Mouse (Mus musculus) spleen, adult 2 months (tissue): ENCODE results near the gene Top2a. TPM values are rescaled to one million over a fixed set of nuclear protein-coding genes. Genes with fewer than 3 reads are reported as not detected.

Source experiments
- DNase-seq, 2 experiments: peaks; one replicate each; pipeline versions ENCODE4 v3.0.0 to v3.0.0-alpha.2; 2012 to 2021; ENCODE audit warnings: low spot score in 2 of 2, low read depth in 1 of 2
- H3K27ac ChIP-seq: fragments of 200-500 bp; 2 replicates; pipeline ENCODE4 v1.5.1; 2012; ENCODE audit warnings: low read length, inconsistent platforms; ENCODE audit not compliant: insufficient read depth
- H3K27me3 ChIP-seq: fragments of 200-500 bp; 2 replicates; pipeline ENCODE4 v1.6.1; 2012; ENCODE audit warnings: mild to moderate bottlenecking, moderate library complexity, low read length, inconsistent platforms; ENCODE audit not compliant: control insufficient read depth, insufficient read depth
- H3K36me3 ChIP-seq: fragments of 200-500 bp; 2 replicates; pipeline ENCODE4 v1.6.1; 2012; ENCODE audit warnings: mild to moderate bottlenecking, low read length, inconsistent platforms; ENCODE audit not compliant: control insufficient read depth, insufficient read depth
- H3K4me1 ChIP-seq: fragments of 200-500 bp; 2 replicates; pipeline ENCODE4 v1.6.1; 2011; ENCODE audit warnings: inconsistent platforms; ENCODE audit not compliant: control insufficient read depth, insufficient read depth, insufficient read length
- H3K4me3 ChIP-seq: fragments of 200-500 bp; 2 replicates; pipeline ENCODE4 v1.5.1; 2011; ENCODE audit warnings: mild to moderate bottlenecking, inconsistent platforms; ENCODE audit not compliant: insufficient read depth, insufficient read length; ENCODE audit errors: extremely low read depth
- CTCF ChIP-seq: fragments of 200-500 bp; IDR thresholded peaks from 2 replicates; pipeline ENCODE4 v1.5.1; 2011; ENCODE audit warnings: mild to moderate bottlenecking, inconsistent platforms; ENCODE audit not compliant: insufficient read depth, insufficient read length, insufficient replicate concordance; ENCODE audit errors: extremely low read depth
- POLR2A ChIP-seq: fragments of 200-500 bp; IDR thresholded peaks from 2 replicates; pipeline ENCODE4 v1.6.1; 2011; ENCODE audit warnings: low read depth, low read length, inconsistent platforms
- WGBS: fragments of 180-500 bp; shearing (Covaris S2); methylation state at CpG from one replicate; pipeline ENCODE4 v1.1.7; 2018; 5-methylcytosine and 5-hydroxymethylcytosine counted together
- polyA plus RNA-seq: library from polyadenylated mRNA; depleted of rRNA; stranded (reverse); fragments of >200 nt; gene quantifications from 2 replicates; pipeline ENCODE4 v1.2.3, GENCODE M21; 2012

Top2a gene
- polyA plus RNA-seq, 1 experiment: 5.4 TPM

DNA sequence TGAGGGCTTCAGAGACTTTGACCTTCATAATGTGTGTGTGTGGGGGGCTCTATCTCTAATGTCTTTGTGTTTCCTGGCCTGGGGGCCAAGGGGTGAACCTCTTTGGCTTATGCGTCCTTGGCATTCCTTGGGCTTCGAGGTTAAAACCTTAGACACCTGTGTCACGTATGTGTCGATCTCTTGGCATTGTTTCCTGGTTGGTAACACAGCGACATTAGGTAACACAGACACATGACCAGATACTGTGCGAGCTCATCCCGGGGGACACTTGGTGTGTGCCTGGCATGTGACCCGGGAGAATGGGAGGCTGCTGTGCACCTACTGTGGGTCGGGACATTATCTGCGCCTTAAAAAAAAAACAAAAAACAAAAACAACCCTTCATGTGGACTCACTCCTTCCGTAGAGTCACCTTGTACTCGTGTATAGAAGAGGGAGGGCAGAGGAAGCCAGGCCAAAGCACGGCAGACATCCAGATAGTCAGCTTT lies 70.1 kb downstream of the Top2a start:
- no peak for DNase-seq
- Histone ChIP-seq H3K36me3 (peaks cover 11% of the 10 kb centered on the region), H3K27ac (0 out of 2 replicates have a peak overlapping the region, but pooled peaks have one; percentile 4), H3K4me1 (peaks cover 55% of the 10 kb centered on the region), H3K27me3 (no peaks in the 10 kb centered on the region), H3K4me3 (no peak overlapping the region)
- TF ChIP-seq POLR2A (no peak), CTCF (no peak)
- 52% methylated on average over 13 of the region's 13 CpGs for WGBS

DNA sequence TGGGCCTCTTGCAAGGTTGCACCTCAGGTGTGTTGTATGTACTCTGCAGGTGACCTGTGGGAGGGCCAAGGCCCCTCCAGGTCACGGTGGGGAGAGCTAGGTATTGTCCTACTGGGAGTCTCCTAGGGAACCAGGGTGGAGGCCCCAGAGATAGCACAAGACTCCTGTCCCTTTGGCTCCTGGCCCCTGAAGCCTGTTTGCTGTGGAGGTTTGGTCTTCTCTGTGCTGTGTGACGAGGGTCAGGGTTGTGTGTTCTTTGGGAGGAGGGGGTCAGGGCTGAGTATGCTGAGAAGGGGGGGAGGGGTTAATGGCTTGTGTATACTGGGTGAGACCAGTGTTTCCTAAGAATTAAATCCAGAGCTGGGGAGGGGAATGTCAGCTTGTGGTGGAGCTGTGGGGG lies 70.6 kb downstream of the Top2a start:
- H3K4me3 ChIP-seq: no peak overlapping the region
- no peak for DNase-seq
- peaks cover 60% of the 10 kb centered on the region for H3K4me1 ChIP-seq
- peaks cover 11% of the 10 kb centered on the region for H3K36me3 ChIP-seq
- WGBS: 72% methylated on average over 2 of the region's 2 CpGs
- no peaks in the 10 kb centered on the region for H3K27me3 ChIP-seq
- TF ChIP-seq CTCF (no peak), POLR2A (no peak)
- H3K27ac ChIP-seq: no peak overlapping the region

DNA sequence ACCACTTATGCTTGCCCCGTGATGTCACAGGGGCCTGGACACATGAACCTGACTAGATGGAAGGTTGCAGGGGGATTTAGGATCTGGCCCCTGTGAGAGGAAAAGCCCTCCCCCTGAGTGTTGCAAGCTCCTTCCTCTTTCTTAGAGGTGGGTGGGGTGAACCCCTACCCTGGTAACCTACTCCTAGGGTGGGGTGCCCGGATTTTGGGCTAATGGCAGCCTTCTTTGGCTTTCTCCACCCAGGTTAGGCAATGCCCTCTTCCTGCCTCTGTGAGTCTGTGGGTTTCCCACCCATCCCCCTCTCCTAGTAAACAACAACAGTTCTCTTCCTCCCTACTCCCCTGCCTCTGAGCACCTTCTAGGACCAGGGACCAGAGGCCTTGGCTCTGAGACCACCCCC lies 71.3 kb downstream of the Top2a start:
- Histone ChIP-seq H3K36me3 (peaks cover 11% of the 10 kb centered on the region), H3K27ac (peak overlapping the region; percentile 24), H3K27me3 (no peaks in the 10 kb centered on the region), H3K4me1 (peaks cover 65% of the 10 kb centered on the region), H3K4me3 (no peak overlapping the region)
- TF ChIP-seq POLR2A: no peak
- TF ChIP-seq CTCF: no peak
- no peak for DNase-seq
- 47% methylated on average over 2 of the region's 2 CpGs for WGBS

DNA sequence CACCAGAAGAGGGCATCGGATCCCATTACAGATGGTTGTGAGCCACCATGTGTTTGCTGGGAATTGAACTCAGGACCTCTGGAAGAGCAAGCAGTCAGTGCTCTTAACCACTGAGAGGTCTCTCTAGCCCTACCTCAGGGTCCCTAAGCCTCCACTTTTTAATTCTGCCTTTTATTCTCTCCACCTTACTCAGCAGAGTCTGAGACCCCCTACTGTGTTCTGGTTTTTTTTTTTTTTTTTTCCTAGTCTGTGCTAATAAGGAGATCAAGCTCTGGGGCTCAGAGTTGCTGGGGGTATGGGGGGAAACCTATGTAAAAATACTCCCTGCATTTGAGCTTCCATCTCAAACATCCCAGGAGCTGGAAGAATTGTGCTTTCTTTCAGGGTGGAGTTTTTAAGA lies 71.9 kb downstream of the Top2a start:
- Histone ChIP-seq H3K27ac (no peak overlapping the region), H3K4me1 (peaks cover 71% of the 10 kb centered on the region)
- 88% methylated on average over 1 of the region's 1 CpGs for WGBS

DNA sequence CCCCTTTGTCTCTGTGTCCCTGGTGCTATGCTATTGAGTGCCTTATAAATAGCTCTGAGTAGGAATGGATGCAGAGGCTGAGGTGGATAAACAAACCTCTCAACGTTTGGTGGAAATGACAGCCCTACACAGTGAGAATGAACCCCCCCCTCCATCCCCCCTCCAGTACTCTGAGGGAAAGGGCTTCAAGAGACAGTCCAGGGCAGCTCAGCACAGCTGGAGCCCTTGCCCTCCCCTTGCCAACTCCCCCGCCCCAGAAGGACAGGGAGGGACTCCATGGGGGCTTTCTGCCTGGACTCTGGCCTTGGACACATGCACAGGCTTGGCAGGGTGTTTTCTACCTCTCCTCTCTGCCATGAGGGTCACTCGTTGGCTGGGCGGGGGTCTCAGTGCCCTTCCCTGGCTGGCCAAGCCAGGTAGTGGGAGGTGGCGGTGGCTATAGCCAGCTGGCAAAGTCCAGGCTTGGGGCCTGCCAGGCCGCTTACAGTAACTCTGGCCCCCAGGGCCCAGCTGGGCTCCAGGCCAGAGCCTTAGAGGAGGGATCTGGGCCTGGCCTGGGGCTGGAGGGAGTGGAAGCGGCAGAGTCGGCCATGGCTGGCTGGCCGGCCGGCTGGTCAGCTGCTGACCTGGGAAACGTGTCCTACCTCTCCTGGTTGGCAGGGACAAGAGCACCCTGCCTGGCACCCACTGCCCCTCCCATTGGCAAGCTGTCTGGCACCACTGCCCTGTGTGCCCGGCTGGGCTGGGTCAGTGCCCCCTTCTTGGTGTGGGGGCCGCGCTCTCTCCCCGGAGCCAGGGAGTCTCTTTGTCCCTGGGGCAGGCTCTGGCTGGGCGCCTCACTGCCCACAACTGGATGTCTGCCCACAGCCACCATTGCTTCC lies 72.7 kb downstream of the Top2a start:
- no peak overlapping the region for H3K4me3 ChIP-seq
- H3K27ac ChIP-seq: peak overlapping the region; percentile 73
- H3K36me3 ChIP-seq: peaks cover 11% of the 10 kb centered on the region
- no peaks in the 10 kb centered on the region for H3K27me3 ChIP-seq
- TF ChIP-seq POLR2A (no peak), CTCF (no peak)
- peaks cover 75% of the 10 kb centered on the region for H3K4me1 ChIP-seq
- 73% methylated on average over 16 of the region's 16 CpGs for WGBS
- no peak for DNase-seq

More for the DNA sequence above, 71.9 kb downstream of the Top2a start:
- DNase-seq: no peak
- peaks cover 11% of the 10 kb centered on the region for H3K36me3 ChIP-seq
- TF ChIP-seq CTCF (no peak), POLR2A (no peak)
- no peak overlapping the region for H3K4me3 ChIP-seq
- H3K27me3 ChIP-seq: no peaks in the 10 kb centered on the region

DNA sequence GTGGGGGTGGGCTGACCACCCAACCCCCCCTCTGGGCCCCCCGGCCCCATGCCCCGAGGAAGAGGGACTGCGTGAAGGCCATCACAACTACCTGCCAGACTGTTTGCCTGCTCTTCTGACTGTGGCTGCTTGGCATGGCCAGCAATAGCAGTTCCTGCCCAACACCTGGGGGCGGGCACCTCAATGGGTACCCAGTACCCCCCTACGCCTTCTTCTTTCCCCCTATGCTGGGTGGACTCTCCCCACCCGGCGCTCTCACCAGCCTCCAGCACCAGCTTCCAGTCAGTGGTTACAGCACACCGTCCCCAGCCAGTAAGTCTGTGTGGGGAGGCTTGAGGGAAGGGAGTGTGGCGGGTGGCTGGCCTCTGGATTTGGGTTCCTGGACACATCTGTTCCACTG lies 73.5 kb downstream of the Top2a start:
- peak overlapping the region; percentile 39 for H3K27ac ChIP-seq
- H3K4me3 ChIP-seq: no peak overlapping the region
- 72% methylated on average over 9 of the region's 9 CpGs for WGBS
- no peak for DNase-seq
- peaks cover 83% of the 10 kb centered on the region for H3K4me1 ChIP-seq
- H3K36me3 ChIP-seq: peaks cover 11% of the 10 kb centered on the region
- no peaks in the 10 kb centered on the region for H3K27me3 ChIP-seq
- TF ChIP-seq CTCF (no peak), POLR2A (no peak)

DNA sequence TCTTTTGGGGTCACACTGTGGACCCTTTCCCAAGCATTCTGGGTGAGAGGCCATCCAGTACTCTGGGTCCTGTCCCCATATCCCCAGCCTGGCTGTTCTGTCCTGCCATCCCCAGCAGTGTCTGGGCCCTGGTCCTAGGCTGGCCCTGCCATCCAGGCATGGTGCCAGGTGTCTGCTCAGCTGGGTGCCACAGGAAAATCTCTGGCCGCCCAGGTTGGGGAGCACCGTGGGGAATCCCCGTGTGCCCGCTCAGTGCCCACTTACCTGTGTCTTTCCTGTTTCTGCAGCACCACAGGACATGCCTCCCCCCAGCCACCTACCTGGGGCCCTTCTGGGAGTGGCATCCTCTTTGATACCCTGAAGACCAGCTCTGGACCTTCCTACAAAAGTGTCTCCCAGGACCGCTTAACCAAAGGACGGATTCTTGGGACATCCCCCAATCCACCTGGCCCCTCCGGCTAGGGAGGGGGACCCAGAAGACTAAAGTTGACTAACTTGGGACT lies 74.0 kb downstream of the Top2a start:
- Histone ChIP-seq H3K4me1 (peaks cover 83% of the 10 kb centered on the region), H3K27me3 (no peaks in the 10 kb centered on the region), H3K36me3 (peaks cover 11% of the 10 kb centered on the region), H3K27ac (peak overlapping the region; percentile 78), H3K4me3 (no peak overlapping the region)
- TF ChIP-seq POLR2A: no peak
- no peak for TF ChIP-seq CTCF
- WGBS: 51% methylated on average over 7 of the region's 7 CpGs
- no peak for DNase-seq
